Mouse (Mus musculus) MEL (cell line): ENCODE measurements around the gene Olfr1195. TPM values are rescaled to one million over a fixed set of nuclear protein-coding genes. Genes with fewer than 3 reads are reported as not detected.

Experiments used
- polyA plus RNA-seq, 2 experiments: library from polyadenylated mRNA; stranded (reverse) in 1 of 2; unstranded in 1 of 2; fragments of >175 nt in 1 of 2; fragments of >200 nt in 1 of 2; gene quantifications; 2 replicates each; pipeline versions ENCODE4 v1.2.1 to v1.2.4; 2012; ENCODE audit warnings: low replicate concordance in 2 of 2, low read depth in 1 of 2; ENCODE audit not compliant: insufficient read length in 2 of 2, insufficient read depth in 1 of 2, missing spikeins in 1 of 2
- total RNA-seq: library from RNA; depleted of rRNA; stranded (reverse); fragments of 300-350 nt; gene quantifications from 2 replicates; pipeline ENCODE4 v1.2.3, GENCODE M21; 2012; rRNA removed

The Olfr1195 gene
- total and polyA plus RNA-seq, 3 experiments = not detected

Other genes with a start within 250 kb of the Olfr1195 start
- not detected in 2 replicates for gene Gm13757, start 240.1 kb downstream of the Olfr1195 start, total RNA-seq
- not detected for gene Gm13757, start 240.1 kb downstream of the Olfr1195 start, polyA plus RNA-seq
- not detected in 2 replicates for gene Olfr1183, start 234.3 kb downstream of the Olfr1195 start, total RNA-seq
- gene Olfr1183, start 234.3 kb downstream of the Olfr1195 start, polyA plus RNA-seq = under 1 TPM in 1 of 2 experiments, not detected in 1; 0.01 TPM
- not detected in 2 replicates for gene Olfr1184, start 205.6 kb downstream of the Olfr1195 start, total RNA-seq
- gene Olfr1184, start 205.6 kb downstream of the Olfr1195 start, polyA plus RNA-seq = not detected
- not detected in 2 replicates for gene Olfr1185-ps1, start 195.9 kb downstream of the Olfr1195 start, total RNA-seq
- not detected for gene Olfr1185-ps1, start 195.9 kb downstream of the Olfr1195 start, polyA plus RNA-seq
- gene Olfr1186, start 170.6 kb downstream of the Olfr1195 start, total RNA-seq = not detected in 2 replicates
- not detected for gene Olfr1186, start 170.6 kb downstream of the Olfr1195 start, polyA plus RNA-seq
- gene Olfr1188, start 132.3 kb downstream of the Olfr1195 start, total RNA-seq = not detected in 2 replicates
- not detected for gene Olfr1188, start 132.3 kb downstream of the Olfr1195 start, polyA plus RNA-seq
- gene Olfr1189, start 102.7 kb downstream of the Olfr1195 start, total RNA-seq = not detected in 2 replicates
- not detected for gene Olfr1189, start 102.7 kb downstream of the Olfr1195 start, polyA plus RNA-seq
- not detected in 2 replicates for gene Olfr1191-ps1, start 48.6 kb downstream of the Olfr1195 start, total RNA-seq
- gene Olfr1191-ps1, start 48.6 kb downstream of the Olfr1195 start, polyA plus RNA-seq = not detected
- gene Olfr1192-ps1, start 40.7 kb downstream of the Olfr1195 start, total RNA-seq = not detected in 2 replicates
- not detected for gene Olfr1192-ps1, start 40.7 kb downstream of the Olfr1195 start, polyA plus RNA-seq
- not detected in 2 replicates for gene Olfr1193, start 13.6 kb downstream of the Olfr1195 start, total RNA-seq
- not detected for gene Olfr1193, start 13.6 kb downstream of the Olfr1195 start, polyA plus RNA-seq
- not detected in 2 replicates for gene Olfr1196, start 15.4 kb upstream of the Olfr1195 start, total RNA-seq
- gene Olfr1196, start 15.4 kb upstream of the Olfr1195 start, polyA plus RNA-seq = not detected
- not detected in 2 replicates for gene Olfr1197, start 43.2 kb upstream of the Olfr1195 start, total RNA-seq
- not detected for gene Olfr1197, start 43.2 kb upstream of the Olfr1195 start, polyA plus RNA-seq
- gene Olfr1198, start 62.2 kb upstream of the Olfr1195 start, total RNA-seq = not detected in 2 replicates
- gene Olfr1198, start 62.2 kb upstream of the Olfr1195 start, polyA plus RNA-seq = not detected
- not detected in 2 replicates for gene Olfr1199, start 71.3 kb upstream of the Olfr1195 start, total RNA-seq
- gene Olfr1199, start 71.3 kb upstream of the Olfr1195 start, polyA plus RNA-seq = not detected
- gene Olfr1200, start 81.3 kb upstream of the Olfr1195 start, total RNA-seq = not detected in 2 replicates
- gene Olfr1200, start 81.3 kb upstream of the Olfr1195 start, polyA plus RNA-seq = not detected
- gene Olfr1201, start 103.8 kb upstream of the Olfr1195 start, total RNA-seq = not detected in 2 replicates
- not detected for gene Olfr1201, start 103.8 kb upstream of the Olfr1195 start, polyA plus RNA-seq
- not detected in 2 replicates for gene Olfr1202, start 125.3 kb upstream of the Olfr1195 start, total RNA-seq
- gene Olfr1202, start 125.3 kb upstream of the Olfr1195 start, polyA plus RNA-seq = not detected
- gene Olfr1205, start 140.6 kb upstream of the Olfr1195 start, total RNA-seq = not detected in 2 replicates
- gene Olfr1205, start 140.6 kb upstream of the Olfr1195 start, polyA plus RNA-seq = not detected
- gene Olfr1204, start 160.1 kb upstream of the Olfr1195 start, total RNA-seq = not detected in 2 replicates
- not detected for gene Olfr1204, start 160.1 kb upstream of the Olfr1195 start, polyA plus RNA-seq
- not detected in 2 replicates for gene Olfr1206, start 174.0 kb upstream of the Olfr1195 start, total RNA-seq
- not detected for gene Olfr1206, start 174.0 kb upstream of the Olfr1195 start, polyA plus RNA-seq
- not detected in 2 replicates for gene Olfr1208, start 213.1 kb upstream of the Olfr1195 start, total RNA-seq
- not detected for gene Olfr1208, start 213.1 kb upstream of the Olfr1195 start, polyA plus RNA-seq
- gene Olfr1209, start 226.0 kb upstream of the Olfr1195 start, total RNA-seq = not detected in 2 replicates
- not detected for gene Olfr1209, start 226.0 kb upstream of the Olfr1195 start, polyA plus RNA-seq
- not detected in 2 replicates for gene Olfr1211, start 248.9 kb upstream of the Olfr1195 start, total RNA-seq
- gene Olfr1211, start 248.9 kb upstream of the Olfr1195 start, polyA plus RNA-seq = not detected